ENCODE assay signal across 15 mouse cellular contexts in the genomic region with DNA sequence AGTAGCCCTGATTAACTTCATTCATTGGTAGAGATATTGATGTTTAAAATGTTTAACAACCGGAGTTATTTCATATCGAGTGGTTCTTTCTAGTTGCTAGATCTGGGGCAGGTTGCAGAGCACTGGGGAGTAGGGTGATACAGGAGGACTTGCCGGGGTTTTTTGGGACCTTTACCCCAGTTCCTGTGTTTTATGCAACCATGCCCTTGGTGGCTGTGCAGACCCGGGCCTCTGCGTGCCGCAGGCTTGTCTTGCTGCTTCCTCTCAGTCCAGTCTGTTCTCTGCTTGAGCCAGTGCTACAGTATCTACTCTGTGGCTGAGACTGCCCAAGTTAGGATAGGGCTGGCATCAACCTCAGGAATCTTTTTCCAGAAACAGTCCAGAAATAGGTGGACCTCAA. TPM values are rescaled to one million over a fixed set of nuclear protein-coding genes. Genes with fewer than 3 reads are reported as not detected.
DNase-seq lines count a peak whose midpoint lies in the region; ATAC-seq and TF ChIP-seq lines count a peak whose summit lies in the region.
"Had no signal": no experiment of that assay in that cellular context is flagged by ENCODE, and none has a peak within 500 bp of the region (broad histone marks: within the 10 kb centered on the region; RNA-seq: fewer than 3 reads in every experiment).

No protein-coding gene starts in this region.

- peak; percentile 83 for DNase-seq in heart, adult 11 months
- DNase-seq in heart, postnatal 36 days: no peak
- no peak for DNase-seq in heart, postnatal 25 days (ENCODE audit: low spot score)
- DNase-seq in stomach, postnatal 0 days (ENCODE audit: low spot score): no peak
- DNase-seq in liver, postnatal 0 days: no peak
- no peak for DNase-seq in ovary, postnatal 14 days (ENCODE audit: low spot score)
- DNase-seq: B cell, adult 2 months; cerebellum, postnatal 36 days; kidney, postnatal 25 days; thymus, postnatal 36 days had no signal

- no peak for TF ChIP-seq CTCF in stomach, postnatal 0 days (IDR thresholded peaks at IDR 0.05; ENCODE audit: low read depth)
- no peak for TF ChIP-seq CTCF in liver, postnatal 0 days (IDR thresholded peaks at IDR 0.05; ENCODE audit: low read depth)

- H3K4me1 ChIP-seq in heart, embryonic 16.5 days (ENCODE audit: control insufficient read depth, insufficient read depth, low read length): peaks cover 25% of the 10 kb centered on the region
- no peaks in the 10 kb centered on the region for H3K4me1 ChIP-seq in stomach, embryonic 15.5 days
- H3K4me1 ChIP-seq in stomach, postnatal 0 days (replicated peaks; ENCODE audit: control insufficient read depth, insufficient read depth): no peaks in the 10 kb centered on the region
- 0 out of 2 replicates have a peak, but pooled peaks cover 2% of the 10 kb centered on the region for H3K4me1 ChIP-seq in liver, postnatal 0 days (ENCODE audit: insufficient read depth)
- H3K4me1 ChIP-seq: lung, embryonic 15.5 days had no signal

- intact Hi-C loops in heart, postnatal 36 days (cut with DNase I): loop anchor here (5.0 kb wide), 1 partner anchor 38 kb away; a partner anchor contains a TSS
- intact Hi-C loops in heart, postnatal 25 days (cut with DNase I): no loop called here

- H3K27ac ChIP-seq in heart, embryonic 16.5 days (ENCODE audit: low read length): peak overlapping the region; percentile 79
- peak overlapping the region; percentile 23; the same call in 1 of the 2 replicates for H3K27ac ChIP-seq in stomach, embryonic 15.5 days
- H3K27ac ChIP-seq in stomach, postnatal 0 days (replicated peaks): no peak overlapping the region
- H3K27ac ChIP-seq in liver, postnatal 0 days (ENCODE audit: low read depth): no peak overlapping the region
- H3K27ac ChIP-seq: hindbrain, embryonic 14.5 days; limb, embryonic 13.5 days; lung, embryonic 15.5 days had no signal

- H3K27me3 ChIP-seq in heart, embryonic 16.5 days (ENCODE audit: control insufficient read depth, insufficient read depth, low read length): no peaks in the 10 kb centered on the region
- no peaks in the 10 kb centered on the region for H3K27me3 ChIP-seq in stomach, embryonic 15.5 days (replicated peaks)
- H3K27me3 ChIP-seq in stomach, postnatal 0 days (ENCODE audit: control insufficient read depth, insufficient read depth, low read length): no peaks in the 10 kb centered on the region
- no peaks in the 10 kb centered on the region for H3K27me3 ChIP-seq in liver, postnatal 0 days (ENCODE audit: insufficient read depth, low read length)
- H3K27me3 ChIP-seq: limb, embryonic 13.5 days; lung, embryonic 15.5 days had no signal

- no peak for ATAC-seq in heart, embryonic 16.5 days (replicated peaks; ENCODE audit: extremely low read depth, insufficient read depth, low FRiP score)
- ATAC-seq in stomach, embryonic 15.5 days (ENCODE audit: insufficient read depth, low FRiP score, low read depth): no peak
- no peak for ATAC-seq in stomach, postnatal 0 days (ENCODE audit: low FRiP score, low TSS enrichment)
- peak; percentile 40; the same call in 1 of the 2 replicates for ATAC-seq in liver, postnatal 0 days

- H3K4me3 ChIP-seq in heart, embryonic 16.5 days (ENCODE audit: low read length): no peak overlapping the region
- H3K4me3 ChIP-seq in stomach, embryonic 15.5 days (replicated peaks): no peak overlapping the region
- H3K4me3 ChIP-seq in stomach, postnatal 0 days (ENCODE audit: low read depth, low read length): no peak overlapping the region
- H3K4me3 ChIP-seq in liver, postnatal 0 days (ENCODE audit: low read depth, low read length): no peak overlapping the region
- H3K4me3 ChIP-seq: limb, embryonic 13.5 days; lung, embryonic 15.5 days had no signal

- H3K9ac ChIP-seq in heart, embryonic 16.5 days (ENCODE audit: low read length): peak overlapping the region; percentile 34
- no peak overlapping the region for H3K9ac ChIP-seq in stomach, embryonic 15.5 days
- H3K9ac ChIP-seq in stomach, postnatal 0 days (ENCODE audit: low read length): no peak overlapping the region
- H3K9ac ChIP-seq in liver, postnatal 0 days (replicated peaks): no peak overlapping the region
- H3K9ac ChIP-seq: hindbrain, embryonic 14.5 days; limb, embryonic 13.5 days; lung, embryonic 15.5 days had no signal

- H3K9me3 ChIP-seq in heart, embryonic 16.5 days (replicated peaks; ENCODE audit: control insufficient read depth, low read length): no peaks in the 10 kb centered on the region
- H3K9me3 ChIP-seq in stomach, embryonic 15.5 days: no peaks in the 10 kb centered on the region
- H3K9me3 ChIP-seq in stomach, postnatal 0 days (ENCODE audit: control insufficient read depth, low read length): no peaks in the 10 kb centered on the region
- H3K9me3 ChIP-seq in liver, postnatal 0 days (ENCODE audit: low read length): no peaks in the 10 kb centered on the region
- H3K9me3 ChIP-seq: limb, embryonic 13.5 days; lung, embryonic 15.5 days had no signal

- no peak for TF ChIP-seq EP300 in stomach, postnatal 0 days (optimal IDR thresholded peaks at IDR 0.05)
- TF ChIP-seq EP300 in liver, postnatal 0 days (IDR thresholded peaks at IDR 0.05; ENCODE audit: low read depth): no peak

- 76% methylated on average over 6 of the region's 6 CpGs for WGBS in heart, embryonic 16.5 days
- WGBS in stomach, embryonic 15.5 days: 83% methylated on average over 6 of the region's 6 CpGs
- WGBS in stomach, postnatal 0 days: 81% methylated on average over 6 of the region's 6 CpGs
- 56% methylated on average over 6 of the region's 6 CpGs for WGBS in liver, postnatal 0 days (ENCODE audit: insufficient replicate concordance)

- H3K4me2 ChIP-seq in heart, embryonic 16.5 days (ENCODE audit: low read depth, low read length): peak overlapping the region; percentile 57
- H3K4me2 ChIP-seq in stomach, embryonic 15.5 days: no peak overlapping the region
- no peak overlapping the region for H3K4me2 ChIP-seq in stomach, postnatal 0 days (replicated peaks; ENCODE audit: low read depth)
- peak overlapping the region; percentile 62 for H3K4me2 ChIP-seq in liver, postnatal 0 days (ENCODE audit: low read depth, low read length)
- H3K4me2 ChIP-seq: hindbrain, embryonic 14.5 days had no signal

- H3K36me3 ChIP-seq in heart, embryonic 16.5 days (ENCODE audit: control insufficient read depth, insufficient read depth): no peaks in the 10 kb centered on the region
- H3K36me3 ChIP-seq in stomach, embryonic 15.5 days: no peaks in the 10 kb centered on the region
- H3K36me3 ChIP-seq in stomach, postnatal 0 days (ENCODE audit: control insufficient read depth, insufficient read depth, low read length): no peaks in the 10 kb centered on the region
- no peaks in the 10 kb centered on the region for H3K36me3 ChIP-seq in liver, postnatal 0 days (replicated peaks; ENCODE audit: insufficient read depth, low read length)
- H3K36me3 ChIP-seq: limb, embryonic 13.5 days; lung, embryonic 15.5 days had no signal

RNA-seq across cellular contexts. Expression of a gene that starts 37.7 kb away (rescaled TPM):
- total RNA-seq in heart, postnatal 36 days (2021): 100 to 1,000 TPM; 392 to 396 TPM
- 23.1 and 24.0 TPM in 2 replicates for polyA plus RNA-seq in heart, embryonic 16.5 days (2015; fragmentation: Nextera tagmentation; extraction: Ambion mirVana)
- total RNA-seq in heart, postnatal 25 days (2021): 100 to 1,000 TPM; 338 to 369 TPM
- 23.8 and 24.3 TPM in 2 replicates for polyA plus RNA-seq in stomach, embryonic 15.5 days (2015; fragmentation: Nextera tagmentation; extraction: Ambion mirVana)
- 16.4 and 17.1 TPM in 2 replicates for polyA plus RNA-seq in stomach, postnatal 0 days (2015; fragmentation: Nextera tagmentation; extraction: Ambion mirVana)
- polyA plus RNA-seq in liver, postnatal 0 days (2015; fragmentation: Nextera tagmentation; extraction: Ambion mirVana): 6.0 and 6.4 TPM in 2 replicates

RNA-seq across cellular contexts. Expression of a gene that starts 38.1 kb away (rescaled TPM):
- 1 to 10 TPM; 2.1 to 2.2 TPM for total RNA-seq in heart, postnatal 36 days (2021)
- 3.9 and 5.0 TPM in 2 replicates for polyA plus RNA-seq in heart, embryonic 16.5 days (2015; fragmentation: Nextera tagmentation; extraction: Ambion mirVana)
- total RNA-seq in heart, postnatal 25 days (2021): 1 to 10 TPM; 2.3 to 2.4 TPM
- polyA plus RNA-seq in stomach, embryonic 15.5 days (2015; fragmentation: Nextera tagmentation; extraction: Ambion mirVana): 0.83 and 1.1 TPM in 2 replicates
- 0.86 and 0.91 TPM in 2 replicates for polyA plus RNA-seq in stomach, postnatal 0 days (2015; fragmentation: Nextera tagmentation; extraction: Ambion mirVana)
- polyA plus RNA-seq in liver, postnatal 0 days (2015; fragmentation: Nextera tagmentation; extraction: Ambion mirVana): 0.12 and 0.22 TPM in 2 replicates

Comparison
In these comparisons a context has a peak if more than half of its experiments do, and no peak if none do; other contexts are left out.
1. H3K27ac ChIP-seq: peak in heart, embryonic 16.5 days (single experiment) and stomach, embryonic 15.5 days (single experiment); none in stomach, postnatal 0 days (single experiment) and liver, postnatal 0 days (single experiment).
2. H3K4me2 ChIP-seq: peak in heart, embryonic 16.5 days (single experiment) and liver, postnatal 0 days (single experiment); none in stomach, embryonic 15.5 days (single experiment) and stomach, postnatal 0 days (single experiment).